Mouse (Mus musculus) cerebellum, postnatal 14 days (tissue): ENCODE data around the gene Tbc1d23.

Source experiments
- DNase-seq, 2 experiments: peaks; one replicate each; pipeline ENCODE4 v3.0.0; 2021; ENCODE audit warnings: mixed read lengths in 2 of 2

Tbc1d23 gene

GRCm38 (mm10) chr16:57159835-57160234 lies 71.5 kb downstream of the Tbc1d23 start:
- no peak for DNase-seq

- DNase-seq: no peak
Observed at GRCm38 (mm10) chr16:57157728-57158127, 73.6 kb downstream of the Tbc1d23 start.

GRCm38 (mm10) chr16:57157076-57157475 lies 74.2 kb downstream of the Tbc1d23 start:
- no peak for DNase-seq

GRCm38 (mm10) chr16:57155899-57156298 lies 75.4 kb downstream of the Tbc1d23 start:
- DNase-seq: no peak

GRCm38 (mm10) chr16:57151437-57151836 lies 79.9 kb downstream of the Tbc1d23 start:
- no peak for DNase-seq

- DNase-seq: no peak
Observed at GRCm38 (mm10) chr16:57144741-57145140, 86.6 kb downstream of the Tbc1d23 start.

GRCm38 (mm10) chr16:57133611-57134010 lies 97.7 kb downstream of the Tbc1d23 start:
- no peak for DNase-seq

- no peak for DNase-seq
Observed at GRCm38 (mm10) chr16:57132326-57132725, 99.0 kb downstream of the Tbc1d23 start.

- DNase-seq: no peak
Observed at GRCm38 (mm10) chr16:57131544-57131943, 99.8 kb downstream of the Tbc1d23 start.

GRCm38 (mm10) chr16:57130752-57131400 lies 100.4 kb downstream of the Tbc1d23 start:
- no peak for DNase-seq

GRCm38 (mm10) chr16:57127825-57128224 lies 103.5 kb downstream of the Tbc1d23 start:
- no peak for DNase-seq

GRCm38 (mm10) chr16:57126268-57126667 lies 105.0 kb downstream of the Tbc1d23 start:
- no peak for DNase-seq

- DNase-seq: no peak
Observed at GRCm38 (mm10) chr16:57122682-57123445, 108.4 kb downstream of the Tbc1d23 start.

GRCm38 (mm10) chr16:57121816-57122415 lies 109.4 kb downstream of the Tbc1d23 start:
- DNase-seq: peak in 1 of 2 experiments; percentile 49

- DNase-seq: peak; percentile 94 to 95
Observed at GRCm38 (mm10) chr16:57120913-57121815, 110.1 kb downstream of the Tbc1d23 start, which contains the start of gene Tomm70a. Gene Tomm70a (plus strand): TSS chr16:57121703.
